Mouse (Mus musculus): Measurements from ENCODE around the gene Sfta2. TPM values are rescaled to one million over a fixed set of nuclear protein-coding genes. Genes with fewer than 3 reads are reported as not detected.
A peak's percentile ranks its signal among the peaks of the same experiment; 100 is the strongest.

Gene Sfta2
- polyA plus RNA-seq, 1 experiment from 2014 or later, result 10.2 TPM

DNA sequence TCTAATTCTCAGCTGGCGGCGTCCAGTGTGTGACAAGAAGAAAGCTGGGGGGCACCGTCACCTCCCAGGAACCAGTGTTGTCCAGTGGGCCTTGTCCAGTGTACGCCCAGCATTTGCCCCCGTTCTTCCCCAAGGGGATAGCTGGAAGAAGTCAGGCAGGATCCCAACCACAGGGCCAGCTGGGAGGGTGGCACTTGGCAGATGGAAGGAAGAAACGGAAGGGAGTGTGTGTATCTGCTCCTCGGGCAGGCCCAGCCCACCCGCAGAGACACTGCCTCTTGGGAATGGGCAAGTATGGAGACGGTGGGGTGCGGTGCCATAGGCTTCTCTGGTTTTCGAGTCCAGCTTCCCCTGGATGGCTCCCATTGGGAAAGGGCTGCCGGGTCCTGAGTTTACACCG, 80.6 kb downstream of the Sfta2 start:
- H3K4me3 ChIP-seq (replicated peaks; ENCODE audit: low read length), result no peak overlapping the region
- H3K9me3 ChIP-seq (replicated peaks; ENCODE audit: control insufficient read depth, low read length), result no peaks in the 10 kb centered on the region
- H3K9ac ChIP-seq (ENCODE audit: low read length), result no peak overlapping the region
- no peak overlapping the region for H3K27ac ChIP-seq (ENCODE audit: low read length)
- ATAC-seq (ENCODE audit: insufficient read depth, low FRiP score), result no peak
- no peaks in the 10 kb centered on the region for H3K27me3 ChIP-seq (ENCODE audit: control insufficient read depth, insufficient read depth, low read length)
- H3K4me1 ChIP-seq (ENCODE audit: control insufficient read depth, insufficient read depth, low read length), result no peaks in the 10 kb centered on the region
- H3K4me2 ChIP-seq (ENCODE audit: low read depth, low read length), result no peak overlapping the region
- WGBS, result 87% methylated on average over 13 of the region's 13 CpGs
- H3K36me3 ChIP-seq (ENCODE audit: control insufficient read depth, insufficient read depth, low read length), result peaks cover 30% of the 10 kb centered on the region

DNA sequence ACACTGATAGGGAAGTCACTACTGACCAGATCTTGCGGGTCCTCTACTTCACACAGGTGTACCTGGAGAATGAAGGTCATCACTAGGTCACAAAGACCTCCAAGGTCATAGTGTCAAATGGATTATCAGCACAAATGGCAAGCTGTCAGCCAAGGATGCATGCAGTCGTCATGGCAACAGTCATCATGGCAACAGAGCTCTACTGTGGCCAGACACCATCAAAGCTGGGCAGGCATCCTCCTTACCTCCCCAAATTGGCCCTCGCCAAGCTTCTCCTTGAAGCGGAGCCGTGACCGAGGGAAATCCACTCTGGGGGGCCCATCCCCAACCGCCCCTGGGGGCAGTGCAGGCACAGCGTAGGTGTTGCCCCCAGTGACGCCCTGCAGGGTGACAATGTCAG, 83.7 kb downstream of the Sfta2 start:
- Histone ChIP-seq H3K27ac (ENCODE audit: low read length) (no peak overlapping the region), H3K9ac (ENCODE audit: low read length) (no peak overlapping the region), H3K9me3 (replicated peaks; ENCODE audit: control insufficient read depth, low read length) (no peaks in the 10 kb centered on the region), H3K4me1 (ENCODE audit: control insufficient read depth, insufficient read depth, low read length) (no peaks in the 10 kb centered on the region), H3K36me3 (ENCODE audit: control insufficient read depth, insufficient read depth, low read length) (peaks cover 35% of the 10 kb centered on the region), H3K4me3 (replicated peaks; ENCODE audit: low read length) (no peak overlapping the region), H3K27me3 (ENCODE audit: control insufficient read depth, insufficient read depth, low read length) (no peaks in the 10 kb centered on the region), H3K4me2 (ENCODE audit: low read depth, low read length) (no peak overlapping the region)
- no peak for ATAC-seq (ENCODE audit: insufficient read depth, low FRiP score)
- WGBS, result 67% methylated on average over 9 of the region's 9 CpGs

DNA sequence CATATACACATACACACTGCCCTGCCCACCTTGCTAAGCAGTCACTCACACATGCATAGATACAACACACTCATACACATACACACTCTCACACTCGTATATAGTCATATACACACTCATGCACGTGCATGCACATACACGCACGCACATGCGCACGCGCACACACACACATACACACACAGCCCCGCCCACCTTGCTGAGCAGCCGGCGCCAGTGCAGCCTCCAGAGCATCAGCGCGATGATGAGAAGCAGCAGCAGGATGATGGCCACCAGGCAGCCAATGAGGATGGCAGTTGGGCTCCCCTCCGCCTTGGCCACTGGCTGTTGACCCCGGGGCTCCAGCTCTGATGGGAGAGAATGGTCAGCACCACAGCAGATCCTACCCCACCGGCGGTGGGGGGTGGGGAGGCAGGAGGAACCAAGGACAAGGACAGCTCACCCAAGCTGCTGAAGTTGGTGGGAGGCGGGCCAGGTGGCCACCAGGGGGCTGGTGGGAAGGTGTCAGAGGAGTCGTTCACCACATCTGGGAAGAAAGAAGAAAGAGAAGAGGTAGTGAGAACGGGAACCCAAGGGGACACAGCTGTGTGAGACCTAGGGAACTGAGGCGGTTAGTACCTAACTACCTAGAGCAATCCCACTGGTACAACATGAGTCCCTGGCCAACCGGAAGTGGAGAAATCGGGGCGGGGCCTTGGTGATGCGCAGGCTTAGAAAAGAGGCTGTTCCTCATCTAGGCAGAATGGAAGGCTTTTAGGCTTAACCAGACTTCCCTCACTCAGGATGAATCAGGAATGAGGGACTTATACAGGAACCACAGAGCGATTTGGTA, 87.2 kb downstream of the Sfta2 start:
- WGBS, result 80% methylated on average over 25 of the region's 25 CpGs
- Histone ChIP-seq H3K9me3 (replicated peaks; ENCODE audit: control insufficient read depth, low read length) (no peaks in the 10 kb centered on the region), H3K36me3 (ENCODE audit: control insufficient read depth, insufficient read depth, low read length) (peaks cover 35% of the 10 kb centered on the region), H3K27ac (ENCODE audit: low read length) (no peak overlapping the region), H3K4me2 (ENCODE audit: low read depth, low read length) (no peak overlapping the region), H3K4me1 (ENCODE audit: control insufficient read depth, insufficient read depth, low read length) (no peaks in the 10 kb centered on the region), H3K27me3 (ENCODE audit: control insufficient read depth, insufficient read depth, low read length) (no peaks in the 10 kb centered on the region), H3K4me3 (replicated peaks; ENCODE audit: low read length) (no peak overlapping the region), H3K9ac (ENCODE audit: low read length) (no peak overlapping the region)
- ATAC-seq (ENCODE audit: insufficient read depth, low FRiP score), result no peak

DNA sequence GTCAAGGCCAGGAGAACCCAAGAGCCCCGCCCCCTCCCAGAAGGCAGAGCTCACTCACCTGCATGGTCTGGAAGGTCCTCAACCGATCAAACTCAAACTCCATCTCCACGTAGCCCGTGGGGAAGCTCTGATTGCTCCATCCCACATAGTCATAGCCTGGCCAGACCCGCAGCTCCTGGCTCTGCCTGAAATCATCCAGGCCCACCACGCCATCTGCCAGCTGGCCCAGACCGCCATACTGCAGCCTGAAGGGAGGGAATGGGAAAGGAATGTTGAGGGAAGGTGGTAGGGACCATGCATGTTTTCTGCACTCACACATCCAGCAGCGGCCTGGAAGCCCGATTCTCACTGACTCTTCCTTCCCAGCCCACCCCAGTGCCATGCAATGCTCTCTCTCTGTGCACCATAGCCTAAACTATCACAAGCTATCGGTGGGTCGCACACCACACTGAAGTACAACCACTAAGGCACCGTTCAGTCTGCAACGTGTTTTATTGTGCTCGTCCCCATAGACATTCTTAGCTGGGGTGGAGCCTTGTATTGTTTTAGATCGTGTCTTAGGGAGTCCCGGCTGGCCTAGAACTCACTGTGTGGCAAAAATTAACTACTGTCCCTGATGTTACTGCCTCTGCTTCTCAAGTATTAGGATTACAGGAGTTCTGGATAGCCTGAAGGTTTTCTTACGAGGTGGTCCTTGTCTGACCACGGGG, 88.7 kb downstream of the Sfta2 start:
- Histone ChIP-seq H3K4me2 (ENCODE audit: low read depth, low read length) (no peak overlapping the region), H3K27me3 (ENCODE audit: control insufficient read depth, insufficient read depth, low read length) (no peaks in the 10 kb centered on the region), H3K4me1 (ENCODE audit: control insufficient read depth, insufficient read depth, low read length) (no peaks in the 10 kb centered on the region), H3K9ac (ENCODE audit: low read length) (no peak overlapping the region), H3K4me3 (replicated peaks; ENCODE audit: low read length) (no peak overlapping the region), H3K9me3 (replicated peaks; ENCODE audit: control insufficient read depth, low read length) (no peaks in the 10 kb centered on the region), H3K36me3 (ENCODE audit: control insufficient read depth, insufficient read depth, low read length) (peaks cover 31% of the 10 kb centered on the region), H3K27ac (ENCODE audit: low read length) (no peak overlapping the region)
- no peak for ATAC-seq (ENCODE audit: insufficient read depth, low FRiP score)
- 91% methylated on average over 18 of the region's 18 CpGs for WGBS

DNA sequence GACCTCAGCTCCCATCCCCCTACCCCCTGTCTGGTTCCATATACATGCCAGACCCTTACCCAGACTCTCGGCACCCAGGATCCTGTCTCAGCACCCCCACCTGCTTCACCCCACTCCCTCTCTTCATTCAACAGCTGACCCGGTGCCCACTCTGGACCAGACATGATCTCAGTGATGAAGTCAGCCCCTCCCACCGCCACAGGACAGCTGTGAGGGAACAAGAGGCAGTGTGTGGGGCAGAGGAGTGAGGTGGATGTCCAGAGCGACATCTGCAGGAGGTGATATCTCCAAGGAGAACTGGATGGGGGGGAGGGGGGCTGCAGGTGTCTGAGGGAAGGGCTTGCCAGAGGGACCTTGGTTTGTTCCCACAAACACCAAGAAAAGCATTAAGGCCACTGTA, 90.5 kb downstream of the Sfta2 start:
- H3K4me1 ChIP-seq (ENCODE audit: control insufficient read depth, insufficient read depth, low read length), result peaks cover 4% of the 10 kb centered on the region
- H3K4me2 ChIP-seq (ENCODE audit: low read depth, low read length), result no peak overlapping the region
- peaks cover 32% of the 10 kb centered on the region for H3K36me3 ChIP-seq (ENCODE audit: control insufficient read depth, insufficient read depth, low read length)
- H3K27me3 ChIP-seq (ENCODE audit: control insufficient read depth, insufficient read depth, low read length), result no peaks in the 10 kb centered on the region
- 70% methylated on average over 4 of the region's 4 CpGs for WGBS
- ATAC-seq (ENCODE audit: insufficient read depth, low FRiP score), result no peak
- H3K4me3 ChIP-seq (replicated peaks; ENCODE audit: low read length), result no peak overlapping the region
- no peak overlapping the region for H3K27ac ChIP-seq (ENCODE audit: low read length)
- H3K9ac ChIP-seq (ENCODE audit: low read length), result no peak overlapping the region
- H3K9me3 ChIP-seq (replicated peaks; ENCODE audit: control insufficient read depth, low read length), result peaks cover 4% of the 10 kb centered on the region; the same call in 1 of the 2 replicates

DNA sequence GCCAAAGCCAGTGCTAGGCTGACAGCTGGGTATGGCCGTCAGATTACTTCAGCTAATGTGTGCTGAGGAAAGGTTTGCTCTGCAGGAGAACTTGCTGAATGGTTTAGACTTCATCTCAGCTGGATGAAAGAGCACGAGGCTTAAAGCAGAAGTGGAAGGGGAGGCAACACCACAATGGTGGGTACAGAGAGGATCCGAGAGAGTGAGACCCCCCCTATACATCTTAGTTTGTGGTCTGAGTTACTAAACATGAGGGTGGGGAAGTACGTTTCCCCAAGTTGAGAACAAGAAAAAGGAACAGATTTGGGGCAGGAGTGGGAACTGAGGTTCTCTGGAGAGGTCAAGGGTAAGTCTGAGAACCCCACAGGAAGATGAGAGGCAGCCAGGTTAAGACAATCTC, 91.0 kb downstream of the Sfta2 start:
- Histone ChIP-seq H3K9ac (ENCODE audit: low read length) (no peak overlapping the region), H3K4me3 (replicated peaks; ENCODE audit: low read length) (no peak overlapping the region), H3K4me2 (ENCODE audit: low read depth, low read length) (no peak overlapping the region), H3K27ac (ENCODE audit: low read length) (no peak overlapping the region), H3K36me3 (ENCODE audit: control insufficient read depth, insufficient read depth, low read length) (peaks cover 27% of the 10 kb centered on the region), H3K9me3 (replicated peaks; ENCODE audit: control insufficient read depth, low read length) (peaks cover 4% of the 10 kb centered on the region; the same call in 1 of the 2 replicates), H3K4me1 (ENCODE audit: control insufficient read depth, insufficient read depth, low read length) (peaks cover 10% of the 10 kb centered on the region), H3K27me3 (ENCODE audit: control insufficient read depth, insufficient read depth, low read length) (no peaks in the 10 kb centered on the region)
- WGBS, result 79% methylated on average over 4 of the region's 4 CpGs
- no peak for ATAC-seq (ENCODE audit: insufficient read depth, low FRiP score)

DNA sequence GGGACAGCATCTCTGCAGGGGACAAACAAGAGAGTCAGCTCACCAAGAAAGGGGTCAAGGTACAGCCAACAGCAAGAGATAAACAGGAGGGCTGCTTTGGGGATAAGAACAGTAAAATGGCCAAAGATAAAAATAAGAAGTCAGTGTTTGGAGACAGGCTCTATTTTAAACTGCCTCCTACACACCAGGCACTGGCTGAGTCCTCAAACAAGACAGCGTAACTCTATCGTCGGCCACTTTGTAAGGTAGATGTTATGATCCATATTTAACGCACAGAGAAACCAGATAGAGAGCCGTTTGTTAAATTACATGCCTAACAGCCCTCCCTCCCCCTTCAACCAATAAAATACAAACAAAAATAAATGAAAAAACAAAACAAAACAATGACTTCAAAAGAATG, 92.6 kb downstream of the Sfta2 start:
- WGBS, result 89% methylated on average over 5 of the region's 5 CpGs

DNA sequence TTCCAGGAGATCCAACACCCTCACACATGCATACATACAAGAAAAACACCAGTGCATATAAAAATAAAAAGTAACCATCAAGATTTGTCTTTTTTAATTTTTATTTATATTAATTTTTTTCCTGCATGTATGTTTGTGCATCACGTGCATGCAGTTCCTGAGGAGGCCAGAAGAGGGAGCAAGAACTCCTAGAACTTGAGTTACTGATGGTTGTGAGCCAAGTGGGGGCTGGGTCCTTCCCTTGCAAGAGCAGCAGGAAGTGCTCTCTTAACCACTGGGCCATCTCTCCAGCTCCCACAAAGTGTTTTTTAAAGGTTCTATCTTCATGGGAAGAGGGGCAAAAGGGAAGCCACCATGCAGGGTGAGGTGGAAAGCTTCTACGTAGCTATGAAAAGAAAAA, 93.9 kb downstream of the Sfta2 start:
- Histone ChIP-seq H3K27me3 (ENCODE audit: control insufficient read depth, insufficient read depth, low read length) (no peaks in the 10 kb centered on the region), H3K9ac (ENCODE audit: low read length) (no peak overlapping the region), H3K9me3 (replicated peaks; ENCODE audit: control insufficient read depth, low read length) (peaks cover 4% of the 10 kb centered on the region; the same call in 1 of the 2 replicates), H3K4me3 (replicated peaks; ENCODE audit: low read length) (no peak overlapping the region), H3K4me1 (ENCODE audit: control insufficient read depth, insufficient read depth, low read length) (peaks cover 33% of the 10 kb centered on the region), H3K36me3 (ENCODE audit: control insufficient read depth, insufficient read depth, low read length) (peaks cover 26% of the 10 kb centered on the region), H3K4me2 (ENCODE audit: low read depth, low read length) (no peak overlapping the region), H3K27ac (ENCODE audit: low read length) (no peak overlapping the region)
- WGBS, result 91% methylated on average over 2 of the region's 2 CpGs
- no peak for ATAC-seq (ENCODE audit: insufficient read depth, low FRiP score)

More for the DNA sequence above, 92.6 kb downstream of the Sfta2 start:
- H3K4me3 ChIP-seq (replicated peaks; ENCODE audit: low read length), result no peak overlapping the region
- H3K4me1 ChIP-seq (ENCODE audit: control insufficient read depth, insufficient read depth, low read length), result peaks cover 25% of the 10 kb centered on the region
- H3K4me2 ChIP-seq (ENCODE audit: low read depth, low read length), result no peak overlapping the region
- no peak overlapping the region for H3K9ac ChIP-seq (ENCODE audit: low read length)
- no peak for ATAC-seq (ENCODE audit: insufficient read depth, low FRiP score)
- peaks cover 4% of the 10 kb centered on the region; the same call in 1 of the 2 replicates for H3K9me3 ChIP-seq (replicated peaks; ENCODE audit: control insufficient read depth, low read length)
- H3K27ac ChIP-seq (ENCODE audit: low read length), result no peak overlapping the region
- H3K27me3 ChIP-seq (ENCODE audit: control insufficient read depth, insufficient read depth, low read length), result no peaks in the 10 kb centered on the region
- peaks cover 26% of the 10 kb centered on the region for H3K36me3 ChIP-seq (ENCODE audit: control insufficient read depth, insufficient read depth, low read length)

DNA sequence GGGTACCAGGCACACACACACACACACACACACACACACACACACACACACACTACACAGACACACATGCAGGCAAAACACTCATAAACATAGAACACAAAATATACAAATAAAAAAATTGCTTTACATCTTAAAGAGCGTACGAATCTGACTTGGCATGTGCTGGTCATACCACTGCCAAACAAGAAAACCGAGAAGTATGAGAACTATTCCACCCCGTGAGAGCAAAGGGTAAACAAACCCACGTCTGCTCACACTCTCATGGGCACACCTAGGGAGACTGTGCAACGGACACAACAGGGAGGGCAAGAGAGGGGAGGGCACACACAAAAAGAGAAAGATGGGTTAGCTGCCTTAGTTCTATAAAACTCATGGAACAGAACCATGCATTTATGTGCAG, 95.3 kb downstream of the Sfta2 start:
- Histone ChIP-seq H3K36me3 (ENCODE audit: control insufficient read depth, insufficient read depth, low read length) (peaks cover 23% of the 10 kb centered on the region), H3K4me3 (replicated peaks; ENCODE audit: low read length) (peak overlapping the region; percentile 43), H3K4me1 (ENCODE audit: control insufficient read depth, insufficient read depth, low read length) (peaks cover 33% of the 10 kb centered on the region), H3K27me3 (ENCODE audit: control insufficient read depth, insufficient read depth, low read length) (no peaks in the 10 kb centered on the region), H3K9ac (ENCODE audit: low read length) (0 out of 2 replicates have a peak overlapping the region, but pooled peaks have one; percentile 76), H3K27ac (ENCODE audit: low read length) (peak overlapping the region; percentile 100), H3K9me3 (replicated peaks; ENCODE audit: control insufficient read depth, low read length) (peaks cover 4% of the 10 kb centered on the region; the same call in 1 of the 2 replicates), H3K4me2 (ENCODE audit: low read depth, low read length) (peak overlapping the region; percentile 64)
- 28% methylated on average over 6 of the region's 6 CpGs for WGBS
- no peak for ATAC-seq (ENCODE audit: insufficient read depth, low FRiP score)

All from stomach, embryonic 16.5 days (tissue).